Mouse (Mus musculus): Measurements from ENCODE around the gene Iqsec2. TPM values are rescaled to one million over a fixed set of nuclear protein-coding genes. Genes with fewer than 3 reads are reported as not detected.

The Iqsec2 gene
- polyA plus RNA-seq, 1 experiment, result not detected

GRCm38 (mm10) chrX:152147451-152148116, 3.5 kb downstream of the Iqsec2 start:
- 15% methylated on average over 5 of the region's 5 CpGs for whole genome bisulfite sequencing
- no peak for TF ChIP-seq POLR2A (IDR thresholded peaks at IDR 0.05; ENCODE audit: insufficient read depth, low read depth, low read length)
- TF ChIP-seq CTCF (IDR thresholded peaks at IDR 0.05; ENCODE audit: insufficient read depth, low read depth, low read length), result peak; percentile 51
- peaks cover 6% of the 10 kb centered on the region for H3K4me1 ChIP-seq (ENCODE audit: control insufficient read depth, insufficient read depth, low read length)
- peak overlapping the region; percentile 69; the same call in 1 of the 2 replicates for H3K27ac ChIP-seq (ENCODE audit: insufficient read depth, low read depth, low read length)
- peak overlapping the region; percentile 42 for H3K4me3 ChIP-seq (ENCODE audit: insufficient read depth, low read depth, low read length)

GRCm38 (mm10) chrX:152148706-152149105, 4.6 kb downstream of the Iqsec2 start:
- Histone ChIP-seq H3K27ac (ENCODE audit: insufficient read depth, low read depth, low read length) (peak overlapping the region; percentile 51; the same call in 1 of the 2 replicates), H3K4me3 (ENCODE audit: insufficient read depth, low read depth, low read length) (peak overlapping the region; percentile 37), H3K4me1 (ENCODE audit: control insufficient read depth, insufficient read depth, low read length) (peaks cover 5% of the 10 kb centered on the region)
- WGBS, result 24% methylated on average over 5 of the region's 5 CpGs
- no peak for TF ChIP-seq CTCF (IDR thresholded peaks at IDR 0.05; ENCODE audit: insufficient read depth, low read depth, low read length)
- no peak for TF ChIP-seq POLR2A (IDR thresholded peaks at IDR 0.05; ENCODE audit: insufficient read depth, low read depth, low read length)

GRCm38 (mm10) chrX:152151709-152152108, 7.6 kb downstream of the Iqsec2 start:
- Histone ChIP-seq H3K4me3 (ENCODE audit: insufficient read depth, low read depth, low read length) (no peak overlapping the region), H3K4me1 (ENCODE audit: control insufficient read depth, insufficient read depth, low read length) (peaks cover 3% of the 10 kb centered on the region; the same call in 1 of the 2 replicates), H3K27ac (ENCODE audit: insufficient read depth, low read depth, low read length) (no peak overlapping the region)
- WGBS, result 5% methylated on average over 6 of the region's 6 CpGs
- no peak for TF ChIP-seq POLR2A (IDR thresholded peaks at IDR 0.05; ENCODE audit: insufficient read depth, low read depth, low read length)
- no peak for TF ChIP-seq CTCF (IDR thresholded peaks at IDR 0.05; ENCODE audit: insufficient read depth, low read depth, low read length)

GRCm38 (mm10) chrX:152158294-152158693, 14.2 kb downstream of the Iqsec2 start:
- WGBS, result 80% methylated on average over 3 of the region's 3 CpGs
- no peaks in the 10 kb centered on the region for H3K4me1 ChIP-seq (ENCODE audit: control insufficient read depth, insufficient read depth, low read length)
- no peak overlapping the region for H3K27ac ChIP-seq (ENCODE audit: insufficient read depth, low read depth, low read length)
- TF ChIP-seq CTCF (IDR thresholded peaks at IDR 0.05; ENCODE audit: insufficient read depth, low read depth, low read length), result no peak
- TF ChIP-seq POLR2A (IDR thresholded peaks at IDR 0.05; ENCODE audit: insufficient read depth, low read depth, low read length), result no peak
- H3K4me3 ChIP-seq (ENCODE audit: insufficient read depth, low read depth, low read length), result no peak overlapping the region

GRCm38 (mm10) chrX:152161404-152161803, 17.3 kb downstream of the Iqsec2 start:
- Histone ChIP-seq H3K27ac (ENCODE audit: insufficient read depth, low read depth, low read length) (no peak overlapping the region), H3K4me3 (ENCODE audit: insufficient read depth, low read depth, low read length) (no peak overlapping the region), H3K4me1 (ENCODE audit: control insufficient read depth, insufficient read depth, low read length) (peaks cover 2% of the 10 kb centered on the region; the same call in 1 of the 2 replicates)
- TF ChIP-seq CTCF (IDR thresholded peaks at IDR 0.05; ENCODE audit: insufficient read depth, low read depth, low read length), result no peak
- no peak for TF ChIP-seq POLR2A (IDR thresholded peaks at IDR 0.05; ENCODE audit: insufficient read depth, low read depth, low read length)
- WGBS, result 85% methylated on average over 4 of the region's 4 CpGs

- no peak overlapping the region for H3K27ac ChIP-seq (ENCODE audit: insufficient read depth, low read depth, low read length)
- TF ChIP-seq POLR2A (IDR thresholded peaks at IDR 0.05; ENCODE audit: insufficient read depth, low read depth, low read length) (no peak), CTCF (IDR thresholded peaks at IDR 0.05; ENCODE audit: insufficient read depth, low read depth, low read length) (no peak)
- H3K4me1 ChIP-seq (ENCODE audit: control insufficient read depth, insufficient read depth, low read length), result peaks cover 6% of the 10 kb centered on the region; the same call in 1 of the 2 replicates
- H3K4me3 ChIP-seq (ENCODE audit: insufficient read depth, low read depth, low read length), result no peak overlapping the region
These were observed 20.0 kb downstream of the Iqsec2 start for GRCm38 (mm10) chrX:152164061-152164460.

GRCm38 (mm10) chrX:152166161-152166560, 22.1 kb downstream of the Iqsec2 start:
- 52% methylated on average over 6 of the region's 6 CpGs for WGBS
- Histone ChIP-seq H3K4me3 (ENCODE audit: insufficient read depth, low read depth, low read length) (no peak overlapping the region), H3K27ac (ENCODE audit: insufficient read depth, low read depth, low read length) (no peak overlapping the region), H3K4me1 (ENCODE audit: control insufficient read depth, insufficient read depth, low read length) (peaks cover 10% of the 10 kb centered on the region)
- TF ChIP-seq CTCF (IDR thresholded peaks at IDR 0.05; ENCODE audit: insufficient read depth, low read depth, low read length), result no peak
- TF ChIP-seq POLR2A (IDR thresholded peaks at IDR 0.05; ENCODE audit: insufficient read depth, low read depth, low read length), result no peak

GRCm38 (mm10) chrX:152168521-152168920, 24.5 kb downstream of the Iqsec2 start:
- no peak overlapping the region for H3K27ac ChIP-seq (ENCODE audit: insufficient read depth, low read depth, low read length)
- 46% methylated on average over 1 of the region's 1 CpGs for WGBS
- TF ChIP-seq CTCF (IDR thresholded peaks at IDR 0.05; ENCODE audit: insufficient read depth, low read depth, low read length), result no peak
- TF ChIP-seq POLR2A (IDR thresholded peaks at IDR 0.05; ENCODE audit: insufficient read depth, low read depth, low read length), result no peak
- no peak overlapping the region for H3K4me3 ChIP-seq (ENCODE audit: insufficient read depth, low read depth, low read length)
- peaks cover 21% of the 10 kb centered on the region for H3K4me1 ChIP-seq (ENCODE audit: control insufficient read depth, insufficient read depth, low read length)

GRCm38 (mm10) chrX:152171041-152172026, 27.3 kb downstream of the Iqsec2 start:
- no peak for TF ChIP-seq CTCF (IDR thresholded peaks at IDR 0.05; ENCODE audit: insufficient read depth, low read depth, low read length)
- TF ChIP-seq POLR2A (IDR thresholded peaks at IDR 0.05; ENCODE audit: insufficient read depth, low read depth, low read length), result no peak
- Histone ChIP-seq H3K4me3 (ENCODE audit: insufficient read depth, low read depth, low read length) (no peak overlapping the region), H3K27ac (ENCODE audit: insufficient read depth, low read depth, low read length) (peak overlapping the region; percentile 93), H3K4me1 (ENCODE audit: control insufficient read depth, insufficient read depth, low read length) (peaks cover 19% of the 10 kb centered on the region)
- 56% methylated on average over 6 of the region's 6 CpGs for WGBS
